In genomic region chr17:49816703-49817102, GRCm38 (mm10) we compare ENCODE assay signal across 12 mouse cellular contexts.
DNase-seq lines count a peak whose midpoint lies in the region; ATAC-seq and TF ChIP-seq lines count a peak whose summit lies in the region.
"Had no signal": no experiment of that assay in that cellular context is flagged by ENCODE, and none has a peak within 500 bp of the region (broad histone marks: within the 10 kb centered on the region; RNA-seq: fewer than 3 reads in every experiment).

No protein-coding gene starts in this region.

- no peak for TF ChIP-seq POLR2A in cerebellum, adult 2 months (IDR thresholded peaks at IDR 0.05; ENCODE audit: borderline replicate concordance, insufficient read depth, low read length)

- ATAC-seq in kidney, embryonic 16.5 days (ENCODE audit: low FRiP score, low TSS enrichment) = peak; percentile 75
- ATAC-seq in embryonic facial prominence, embryonic 11.5 days (replicated peaks; ENCODE audit: insufficient number of reproducible peaks, low FRiP score, low TSS enrichment, low read depth) = peak; percentile 70; the same call in 1 of the 2 replicates
- peak; percentile 37; the same call in 1 of the 2 replicates for ATAC-seq in hindbrain, embryonic 14.5 days (ENCODE audit: low FRiP score)
- 0 out of 2 replicates have a peak, but pooled peaks have one; percentile 13 for ATAC-seq in midbrain, postnatal 0 days (ENCODE audit: low FRiP score)
- no peak for ATAC-seq in liver, embryonic 11.5 days (replicated peaks; ENCODE audit: low FRiP score)

- H3K27me3 ChIP-seq in kidney, embryonic 16.5 days (ENCODE audit: insufficient read depth, low read length) = no peaks in the 10 kb centered on the region
- H3K27me3 ChIP-seq in embryonic facial prominence, embryonic 11.5 days (ENCODE audit: control insufficient read depth, insufficient read depth, low read length) = no peaks in the 10 kb centered on the region
- H3K27me3 ChIP-seq in hindbrain, embryonic 14.5 days (ENCODE audit: control insufficient read depth, insufficient read depth, low read length) = no peaks in the 10 kb centered on the region
- H3K27me3 ChIP-seq in midbrain, postnatal 0 days (ENCODE audit: insufficient read depth, low read length) = no peaks in the 10 kb centered on the region
- H3K27me3 ChIP-seq in cerebellum, adult 2 months (ENCODE audit: control insufficient read depth, insufficient read depth, low read length) = no peaks in the 10 kb centered on the region
- no peaks in the 10 kb centered on the region for H3K27me3 ChIP-seq in liver, embryonic 11.5 days (replicated peaks; ENCODE audit: control insufficient read depth, insufficient read depth, low read length)
- H3K27me3 ChIP-seq: heart, embryonic 15.5 days; limb, embryonic 15.5 days had no signal

- no peaks in the 10 kb centered on the region for H3K9me3 ChIP-seq in kidney, embryonic 16.5 days (ENCODE audit: low read length)
- H3K9me3 ChIP-seq in embryonic facial prominence, embryonic 11.5 days (replicated peaks; ENCODE audit: control insufficient read depth, low read length) = no peaks in the 10 kb centered on the region
- H3K9me3 ChIP-seq in hindbrain, embryonic 14.5 days (ENCODE audit: control insufficient read depth, low read length) = no peaks in the 10 kb centered on the region
- H3K9me3 ChIP-seq in midbrain, postnatal 0 days (ENCODE audit: low read length) = no peaks in the 10 kb centered on the region
- no peaks in the 10 kb centered on the region for H3K9me3 ChIP-seq in liver, embryonic 11.5 days (ENCODE audit: control insufficient read depth, low read length)
- H3K9me3 ChIP-seq: heart, embryonic 15.5 days; limb, embryonic 15.5 days had no signal

- H3K9ac ChIP-seq in kidney, embryonic 16.5 days (replicated peaks; ENCODE audit: low read length) = no peak overlapping the region
- no peak overlapping the region for H3K9ac ChIP-seq in embryonic facial prominence, embryonic 11.5 days (replicated peaks; ENCODE audit: low read length)
- no peak overlapping the region for H3K9ac ChIP-seq in hindbrain, embryonic 14.5 days
- no peak overlapping the region for H3K9ac ChIP-seq in midbrain, postnatal 0 days (replicated peaks; ENCODE audit: low read length, poor library complexity, severe bottlenecking)
- no peak overlapping the region for H3K9ac ChIP-seq in liver, embryonic 11.5 days (ENCODE audit: low read depth, low read length)
- H3K9ac ChIP-seq: heart, embryonic 15.5 days; limb, embryonic 15.5 days had no signal

- TF ChIP-seq CTCF in midbrain, postnatal 0 days (IDR thresholded peaks at IDR 0.05) = no peak
- no peak for TF ChIP-seq CTCF in cerebellum, adult 2 months (IDR thresholded peaks at IDR 0.05; ENCODE audit: borderline replicate concordance, insufficient read depth, low read depth, low read length)

- DNase-seq in kidney, adult 8-10 months = no peak
- DNase-seq in embryonic facial prominence, embryonic 11.5 days (ENCODE audit: low spot score) = peak; percentile 60
- no peak for DNase-seq in hindbrain, embryonic 14.5 days (ENCODE audit: low spot score)
- no peak for DNase-seq in midbrain, postnatal 0 days (ENCODE audit: low spot score)
- no peak for DNase-seq in cerebellum, adult 2 months
- DNase-seq in urinary bladder, postnatal 4 days (ENCODE audit: low spot score in 2 of 2) = no peak
- no peak for DNase-seq in liver, embryonic 11.5 days (ENCODE audit: low spot score)
- DNase-seq: kidney, postnatal 14 days had no signal

- H3K4me1 ChIP-seq in kidney, embryonic 16.5 days (ENCODE audit: insufficient read depth, low read length) = peaks cover 11% of the 10 kb centered on the region
- no peaks in the 10 kb centered on the region for H3K4me1 ChIP-seq in embryonic facial prominence, embryonic 11.5 days (ENCODE audit: control insufficient read depth, insufficient read depth, low read length)
- H3K4me1 ChIP-seq in hindbrain, embryonic 14.5 days (replicated peaks; ENCODE audit: control insufficient read depth, insufficient read depth, low read length) = peaks cover 7% of the 10 kb centered on the region; the same call in 1 of the 2 replicates
- no peaks in the 10 kb centered on the region for H3K4me1 ChIP-seq in midbrain, postnatal 0 days (ENCODE audit: insufficient read depth, low read length)
- H3K4me1 ChIP-seq in cerebellum, adult 2 months (ENCODE audit: control insufficient read depth, insufficient read depth, low read length) = no peaks in the 10 kb centered on the region; the same call in 1 of the 2 replicates
- no peaks in the 10 kb centered on the region for H3K4me1 ChIP-seq in liver, embryonic 11.5 days (replicated peaks; ENCODE audit: control insufficient read depth, insufficient read depth, low read length)
- H3K4me1 ChIP-seq: heart, embryonic 15.5 days had no signal

- no peak overlapping the region for H3K4me2 ChIP-seq in kidney, embryonic 16.5 days (replicated peaks; ENCODE audit: low read depth, low read length)
- no peak overlapping the region for H3K4me2 ChIP-seq in embryonic facial prominence, embryonic 11.5 days (ENCODE audit: low read depth, low read length)
- H3K4me2 ChIP-seq in hindbrain, embryonic 14.5 days (replicated peaks) = no peak overlapping the region
- no peak overlapping the region for H3K4me2 ChIP-seq in midbrain, postnatal 0 days (ENCODE audit: low read depth, low read length, poor library complexity, severe bottlenecking)
- H3K4me2 ChIP-seq in liver, embryonic 11.5 days = no peak overlapping the region
- H3K4me2 ChIP-seq: heart, embryonic 15.5 days; limb, embryonic 15.5 days had no signal

- H3K36me3 ChIP-seq in kidney, embryonic 16.5 days (ENCODE audit: insufficient read depth, low read length) = no peaks in the 10 kb centered on the region
- H3K36me3 ChIP-seq in embryonic facial prominence, embryonic 11.5 days (replicated peaks; ENCODE audit: control insufficient read depth, insufficient read depth, low read depth, low read length) = no peaks in the 10 kb centered on the region
- no peaks in the 10 kb centered on the region for H3K36me3 ChIP-seq in hindbrain, embryonic 14.5 days (replicated peaks; ENCODE audit: control insufficient read depth, insufficient read depth)
- no peaks in the 10 kb centered on the region for H3K36me3 ChIP-seq in midbrain, postnatal 0 days (ENCODE audit: insufficient read depth, low read length)
- H3K36me3 ChIP-seq in liver, embryonic 11.5 days (ENCODE audit: control insufficient read depth, insufficient read depth, low read length) = no peaks in the 10 kb centered on the region
- H3K36me3 ChIP-seq: heart, embryonic 15.5 days; limb, embryonic 15.5 days had no signal

- H3K27ac ChIP-seq in kidney, embryonic 16.5 days (ENCODE audit: low read length) = no peak overlapping the region
- H3K27ac ChIP-seq in embryonic facial prominence, embryonic 11.5 days (replicated peaks; ENCODE audit: low read depth, low read length) = peak overlapping the region; percentile 0; the same call in 1 of the 2 replicates
- H3K27ac ChIP-seq in hindbrain, embryonic 14.5 days = no peak overlapping the region
- no peak overlapping the region for H3K27ac ChIP-seq in midbrain, postnatal 0 days (ENCODE audit: low read depth, low read length)
- no peak overlapping the region for H3K27ac ChIP-seq in cerebellum, adult 2 months (ENCODE audit: insufficient read depth, low read length)
- no peak overlapping the region for H3K27ac ChIP-seq in liver, embryonic 11.5 days (ENCODE audit: low read depth, low read length)
- H3K27ac ChIP-seq: heart, embryonic 15.5 days; limb, embryonic 15.5 days; macrophage had no signal

- WGBS in kidney, embryonic 16.5 days = 27% methylated on average over 5 of the region's 5 CpGs
- WGBS in embryonic facial prominence, embryonic 11.5 days = 19% methylated on average over 5 of the region's 5 CpGs
- 38% methylated on average over 5 of the region's 5 CpGs for WGBS in hindbrain, embryonic 14.5 days
- 41% methylated on average over 5 of the region's 5 CpGs for WGBS in midbrain, postnatal 0 days
- 75% methylated on average over 5 of the region's 5 CpGs for WGBS in cerebellum, adult 2 months
- WGBS in liver, embryonic 11.5 days = 41% methylated on average over 5 of the region's 5 CpGs

- H3K4me3 ChIP-seq in kidney, embryonic 16.5 days (ENCODE audit: low read length) = no peak overlapping the region
- H3K4me3 ChIP-seq in embryonic facial prominence, embryonic 11.5 days (ENCODE audit: low read depth, low read length) = no peak overlapping the region
- H3K4me3 ChIP-seq in hindbrain, embryonic 14.5 days (replicated peaks; ENCODE audit: low read length) = no peak overlapping the region
- H3K4me3 ChIP-seq in midbrain, postnatal 0 days (ENCODE audit: low read depth, low read length) = no peak overlapping the region
- no peak overlapping the region for H3K4me3 ChIP-seq in cerebellum, adult 2 months (replicated peaks; ENCODE audit: insufficient read depth, low read depth, low read length)
- no peak overlapping the region for H3K4me3 ChIP-seq in liver, embryonic 11.5 days (ENCODE audit: low read depth, low read length)
- H3K4me3 ChIP-seq: heart, embryonic 15.5 days; limb, embryonic 15.5 days had no signal
